Mouse (Mus musculus) left cerebral cortex, adult 2 months (tissue): ENCODE data around the gene Sdc4. TPM values are rescaled to one million over a fixed set of nuclear protein-coding genes. Genes with fewer than 3 reads are reported as not detected.

ENCODE experiments used
- DNase-seq, 2 experiments: peaks; one replicate each; pipeline ENCODE4 v3.0.0; 2021 to 2022; ENCODE audit warnings: low spot score in 2 of 2, mixed read lengths in 1 of 2; ENCODE audit errors: extremely low spot score in 1 of 2
- H3K27ac ChIP-seq: fragments of 200-600 bp; 2 replicates; pipeline ENCODE4 v1.8.1; 2022
- H3K4me3 ChIP-seq: fragments of 200-600 bp; 2 replicates; pipeline ENCODE4 v1.8.1; 2022
- CTCF ChIP-seq: fragments of 200-600 bp; IDR thresholded peaks from 2 replicates; pipeline ENCODE4 v1.8.1; 2022; ENCODE audit warnings: antibody characterized with exemption, mild to moderate bottlenecking, moderate library complexity
- intact Hi-C: fragments of 180-260 bp; cut with DNase I; formaldehyde crosslinking; loops from one replicate; pipeline ENCODE4 v1.15.1; 2025
- total RNA-seq, 2 experiments: library from RNA; stranded (reverse); gene quantifications; 2 replicates each; pipeline ENCODE4 v1.2.3; 2021

Gene Sdc4
- total RNA-seq, 2 experiments from 2014 or later, result 78.7 to 93.2 TPM

GRCm38 (mm10) chr2:164458535-164458934 lies 14.8 kb upstream of the Sdc4 start:
- no peak for TF ChIP-seq CTCF
- intact Hi-C loops, result no loop called here
- Histone ChIP-seq H3K27ac (no peak overlapping the region), H3K4me3 (no peak overlapping the region)
- no peak for DNase-seq

GRCm38 (mm10) chr2:164457942-164458341 lies 14.3 kb upstream of the Sdc4 start:
- no peak overlapping the region for H3K4me3 ChIP-seq
- no peak overlapping the region for H3K27ac ChIP-seq
- intact Hi-C loops, result loop anchor here (1.0 kb wide), 1 partner anchor 41 kb away; no protein-coding TSS in a partner anchor
- DNase-seq, result no peak
- no peak for TF ChIP-seq CTCF

DNA sequence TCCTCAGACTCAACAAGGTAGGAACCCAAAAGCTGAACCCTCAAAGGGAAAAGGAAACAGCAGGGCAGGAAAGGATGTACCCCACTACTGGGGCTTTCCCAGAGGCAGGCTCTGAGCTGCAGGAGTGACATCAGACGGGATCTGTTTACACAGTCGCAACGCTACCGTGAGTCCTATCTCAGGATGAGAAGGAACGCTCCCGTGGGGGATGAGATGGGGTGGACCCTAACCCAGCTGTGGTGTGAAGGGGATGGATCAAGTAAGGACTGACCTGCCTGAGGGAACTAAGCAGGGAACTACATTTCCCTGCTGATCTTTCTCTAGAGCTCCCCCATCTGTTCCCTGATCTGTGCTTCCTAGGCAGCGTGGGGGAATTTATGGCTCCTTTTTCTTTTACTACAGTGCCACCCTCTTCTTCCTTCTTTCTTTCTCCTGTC lies 13.2 kb upstream of the Sdc4 start, which contains the start of gene Sys1:
Sys1 (plus strand) TSS at position 101 of the 437 bp plus-strand sequence.
- TF ChIP-seq CTCF, result peak; percentile 38
- intact Hi-C loops, result loop anchor here (1.0 kb wide), 1 partner anchor 40 kb away; no protein-coding TSS in a partner anchor
- peak within 1 kb of the TSS; percentile 79; the same call in 1 of the 2 replicates for H3K27ac ChIP-seq
- peak within 1 kb of the TSS; percentile 40 for H3K4me3 ChIP-seq
- DNase-seq, result peak in 1 of 2 experiments; percentile 22

- Histone ChIP-seq H3K27ac (peak overlapping the region; percentile 79; the same call in 1 of the 2 replicates), H3K4me3 (no peak overlapping the region; the same call in 1 of the 2 replicates)
- no peak for TF ChIP-seq CTCF
- no peak for DNase-seq
- intact Hi-C loops, result no loop called here
Measured at GRCm38 (mm10) chr2:164456413-164456812, 12.7 kb upstream of the Sdc4 start.

DNA sequence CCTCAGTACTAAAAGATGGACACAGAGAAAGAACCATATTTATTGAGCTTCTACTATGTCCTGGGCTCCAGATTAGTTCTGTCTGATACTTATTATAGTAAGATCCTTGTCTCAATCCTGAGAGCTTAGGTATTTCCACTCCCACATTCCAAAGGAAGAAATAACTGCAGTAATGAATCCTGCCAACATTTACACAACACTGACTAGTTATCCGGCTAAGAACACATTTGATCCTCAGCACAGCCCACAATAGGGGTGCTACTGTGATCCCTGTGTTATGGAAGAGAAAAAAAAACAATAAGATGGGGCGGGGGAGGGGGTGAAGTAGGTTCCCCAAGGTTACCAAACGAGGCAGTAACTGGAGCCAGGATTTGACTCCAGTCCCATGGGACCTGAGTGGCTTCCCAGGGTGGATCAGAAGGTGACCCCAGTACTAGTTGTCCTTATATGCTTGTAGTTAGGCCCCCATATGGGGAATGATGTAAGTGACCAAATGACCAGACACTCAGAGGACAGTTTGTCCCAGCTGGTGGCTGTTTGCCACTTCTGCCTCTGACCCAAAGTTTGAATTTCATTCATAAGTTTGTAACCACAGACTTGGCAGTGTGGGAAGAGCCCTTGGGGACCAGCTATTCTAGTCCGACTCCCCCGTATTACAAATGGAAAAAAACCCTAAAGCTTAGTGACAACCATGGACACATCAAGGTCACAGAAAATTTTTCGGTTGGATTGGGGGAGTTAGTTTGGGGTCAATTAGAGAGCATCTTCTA lies 11.9 kb upstream of the Sdc4 start:
- intact Hi-C loops, result no loop called here
- no peak for TF ChIP-seq CTCF
- no peak overlapping the region for H3K4me3 ChIP-seq
- no peak for DNase-seq
- H3K27ac ChIP-seq, result peak overlapping the region; percentile 44; the same call in 1 of the 2 replicates

- peak; percentile 59 to 84 for DNase-seq
- intact Hi-C loops, result no loop called here
- Histone ChIP-seq H3K27ac (peak overlapping the region; percentile 44; the same call in 1 of the 2 replicates), H3K4me3 (no peak overlapping the region)
- no peak for TF ChIP-seq CTCF
Measured at GRCm38 (mm10) chr2:164454846-164455245, 11.2 kb upstream of the Sdc4 start.

DNA sequence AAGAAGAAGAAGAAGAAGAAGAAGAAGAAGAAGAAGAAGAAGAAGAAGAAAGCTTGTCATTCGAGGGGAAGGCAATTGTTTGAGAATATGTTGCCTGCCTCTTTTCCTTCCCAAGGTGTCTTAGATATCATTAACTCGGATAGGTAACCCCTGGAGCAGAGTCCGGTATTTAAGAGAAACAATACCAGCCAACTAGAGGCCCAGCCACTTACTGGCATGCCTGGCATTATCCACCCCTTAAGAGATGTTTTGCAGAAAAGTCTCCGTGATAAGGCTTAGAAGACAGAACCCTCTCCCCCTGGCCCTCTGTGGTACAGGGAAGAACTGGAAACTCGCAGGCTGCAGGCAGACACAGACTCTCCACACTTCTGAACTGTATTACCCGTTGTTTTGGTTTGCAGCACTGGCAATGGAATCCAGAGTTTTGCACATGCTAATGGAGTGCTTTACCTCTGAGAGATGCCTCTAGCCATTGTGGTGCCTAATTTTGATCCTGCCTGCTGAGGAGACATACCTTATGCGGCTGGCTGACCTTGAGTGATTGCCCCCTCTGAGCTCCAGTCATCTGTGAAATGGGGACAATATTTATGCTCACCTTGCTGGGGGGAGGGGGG lies 10.3 kb upstream of the Sdc4 start:
- TF ChIP-seq CTCF, result no peak
- no peak for DNase-seq
- Histone ChIP-seq H3K4me3 (no peak overlapping the region), H3K27ac (no peak overlapping the region)
- intact Hi-C loops, result no loop called here

DNA sequence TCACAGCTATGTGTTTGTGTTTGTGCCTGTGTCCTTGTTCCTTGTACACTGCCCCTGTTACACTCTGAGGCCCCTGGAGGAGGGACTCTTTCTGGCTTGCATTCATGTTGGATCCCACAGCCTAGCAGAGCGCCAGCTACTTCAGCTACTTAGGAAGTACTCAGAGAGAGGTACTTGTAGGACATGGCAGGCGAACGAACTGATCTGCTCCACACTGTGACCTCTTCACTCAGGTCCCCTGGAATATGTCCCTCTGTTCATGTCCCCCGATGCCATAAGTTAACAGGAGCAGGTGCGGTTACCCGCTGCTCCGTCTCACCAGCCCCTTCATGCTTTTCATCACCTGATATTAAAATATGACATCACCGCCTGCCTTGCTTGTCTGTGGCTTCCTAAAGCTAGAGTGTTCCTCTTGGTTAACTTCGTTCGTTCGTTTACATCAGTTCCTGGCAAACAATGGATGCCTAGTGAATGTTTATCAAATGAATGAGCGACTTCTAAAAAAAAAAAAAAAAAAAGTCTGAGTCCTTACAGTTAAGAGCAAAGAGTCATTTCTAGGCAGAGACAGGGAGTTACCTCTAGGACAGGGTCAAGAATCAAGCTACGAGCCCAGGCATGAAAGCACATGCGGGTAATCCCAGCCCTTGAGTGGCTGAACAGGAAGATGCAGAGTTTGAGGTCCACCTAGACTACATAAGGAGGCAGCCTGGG lies 9.5 kb upstream of the Sdc4 start:
- Histone ChIP-seq H3K4me3 (no peak overlapping the region), H3K27ac (no peak overlapping the region)
- no peak for TF ChIP-seq CTCF
- DNase-seq, result no peak
- intact Hi-C loops, result no loop called here

GRCm38 (mm10) chr2:164452000-164452676 lies 8.5 kb upstream of the Sdc4 start:
- no peak for TF ChIP-seq CTCF
- Histone ChIP-seq H3K4me3 (no peak overlapping the region), H3K27ac (no peak overlapping the region)
- DNase-seq, result no peak
- intact Hi-C loops, result no loop called here

- TF ChIP-seq CTCF, result no peak
- intact Hi-C loops, result no loop called here
- Histone ChIP-seq H3K4me3 (no peak overlapping the region), H3K27ac (no peak overlapping the region)
- DNase-seq, result no peak
Measured at GRCm38 (mm10) chr2:164449341-164450042, 5.8 kb upstream of the Sdc4 start.

GRCm38 (mm10) chr2:164448921-164449320 lies 5.2 kb upstream of the Sdc4 start:
- Histone ChIP-seq H3K27ac (no peak overlapping the region), H3K4me3 (no peak overlapping the region)
- no peak for TF ChIP-seq CTCF
- no peak for DNase-seq
- intact Hi-C loops, result no loop called here
